Mouse (Mus musculus): Measurements from ENCODE around the gene Thsd4.

Thsd4 gene

GRCm38 (mm10) chr9:60521806-60522264 lies at the start of gene Thsd4:
Gene Thsd4 (minus strand): TSS chr9:60522046.
- no peak for DNase-seq (ENCODE audit: low read depth)

GRCm38 (mm10) chr9:60571041-60571440 lies 49.2 kb upstream of the Thsd4 start:
- DNase-seq (ENCODE audit: low read depth) = no peak

- DNase-seq (ENCODE audit: low read depth) = no peak
Measured at GRCm38 (mm10) chr9:60569366-60569765, 47.5 kb upstream of the Thsd4 start.

GRCm38 (mm10) chr9:60563809-60564208 lies 42.0 kb upstream of the Thsd4 start:
- no peak for DNase-seq (ENCODE audit: low read depth)

GRCm38 (mm10) chr9:60562443-60563371 lies 40.9 kb upstream of the Thsd4 start:
- no peak for DNase-seq (ENCODE audit: low read depth)

- no peak for DNase-seq (ENCODE audit: low read depth)
Measured at GRCm38 (mm10) chr9:60561641-60562289, 39.9 kb upstream of the Thsd4 start.

- no peak for DNase-seq (ENCODE audit: low read depth)
Measured at GRCm38 (mm10) chr9:60558507-60558906, 36.7 kb upstream of the Thsd4 start.

GRCm38 (mm10) chr9:60551238-60551637 lies 29.4 kb upstream of the Thsd4 start:
- no peak for DNase-seq (ENCODE audit: low read depth)

- DNase-seq (ENCODE audit: low read depth) = no peak
Measured at GRCm38 (mm10) chr9:60548182-60548581, 26.3 kb upstream of the Thsd4 start.

GRCm38 (mm10) chr9:60546169-60546568 lies 24.3 kb upstream of the Thsd4 start:
- no peak for DNase-seq (ENCODE audit: low read depth)

GRCm38 (mm10) chr9:60545361-60546096 lies 23.7 kb upstream of the Thsd4 start:
- DNase-seq (ENCODE audit: low read depth) = peak; percentile 17

GRCm38 (mm10) chr9:60543422-60544015 lies 21.7 kb upstream of the Thsd4 start:
- no peak for DNase-seq (ENCODE audit: low read depth)

- no peak for DNase-seq (ENCODE audit: low read depth)
Measured at GRCm38 (mm10) chr9:60530310-60530709, 8.5 kb upstream of the Thsd4 start.

- DNase-seq (ENCODE audit: low read depth) = no peak
Measured at GRCm38 (mm10) chr9:60529348-60530243, 7.8 kb upstream of the Thsd4 start.

- DNase-seq (ENCODE audit: low read depth) = no peak
Measured at GRCm38 (mm10) chr9:60528269-60528668, 6.4 kb upstream of the Thsd4 start.

- DNase-seq (ENCODE audit: low read depth) = no peak
Measured at GRCm38 (mm10) chr9:60527836-60528235, 6.0 kb upstream of the Thsd4 start.

GRCm38 (mm10) chr9:60527051-60527450 lies 5.2 kb upstream of the Thsd4 start:
- DNase-seq (ENCODE audit: low read depth) = no peak

- DNase-seq (ENCODE audit: low read depth) = no peak
Measured at GRCm38 (mm10) chr9:60526195-60526594, 4.3 kb upstream of the Thsd4 start.

GRCm38 (mm10) chr9:60521143-60521542 lies 703 bp downstream of the Thsd4 start:
- no peak for DNase-seq (ENCODE audit: low read depth)

- DNase-seq (ENCODE audit: low read depth) = no peak
Measured at GRCm38 (mm10) chr9:60519601-60520000, 2.2 kb downstream of the Thsd4 start.

- no peak for DNase-seq (ENCODE audit: low read depth)
Measured at GRCm38 (mm10) chr9:60518216-60518615, 3.6 kb downstream of the Thsd4 start.
